Mouse (Mus musculus) hindbrain, embryonic 13.5 days (tissue): Measurements from ENCODE around the gene Cyb5d1. TPM values are rescaled to one million over a fixed set of nuclear protein-coding genes. Genes with fewer than 3 reads are reported as not detected.

Experiments used
- ATAC-seq: fragments of 200-750 bp; cut with Nextera tagmentation; 2 replicates; pipeline ENCODE4 v1.8.0; 2017; ENCODE audit warnings: moderate TSS enrichment; ENCODE audit not compliant: low FRiP score
- H3K27ac ChIP-seq: fragments of 300-500 bp; sonication (generic); 2 replicates; pipeline ENCODE4 v1.5.1; 2015; ENCODE audit warnings: inconsistent platforms, mild to moderate bottlenecking, moderate library complexity
- H3K27me3 ChIP-seq: fragments of 300-500 bp; sonication (generic); 2 replicates; pipeline ENCODE4 v1.6.1; 2015; ENCODE audit warnings: mild to moderate bottlenecking, inconsistent platforms
- H3K36me3 ChIP-seq: fragments of 300-500 bp; sonication (generic); 2 replicates; pipeline ENCODE4 v1.6.1; 2015; ENCODE audit warnings: mild to moderate bottlenecking, inconsistent platforms
- H3K4me1 ChIP-seq: fragments of 300-500 bp; sonication (generic); replicated peaks from 2 replicates; pipeline ENCODE4 v1.6.1; 2015; ENCODE audit warnings: inconsistent platforms
- H3K4me2 ChIP-seq: fragments of 300-500 bp; sonication (generic); 2 replicates; pipeline ENCODE4 v1.6.1; 2015; ENCODE audit warnings: inconsistent platforms, mild to moderate bottlenecking, moderate library complexity
- H3K4me3 ChIP-seq: fragments of 300-500 bp; sonication (generic); 2 replicates; pipeline ENCODE4 v1.5.1; 2015; ENCODE audit warnings: mild to moderate bottlenecking, inconsistent platforms
- H3K9ac ChIP-seq: fragments of 300-500 bp; sonication (generic); 2 replicates; pipeline ENCODE4 v1.6.1; 2015; ENCODE audit warnings: mild to moderate bottlenecking, inconsistent platforms
- H3K9me3 ChIP-seq: fragments of 300-500 bp; sonication (generic); 2 replicates; pipeline ENCODE4 v1.6.1; 2016; ENCODE audit warnings: inconsistent platforms
- WGBS: fragments of 180-500 bp; shearing (Covaris S2); methylation state at CpG from one replicate; pipeline ENCODE4 v1.1.7; 2015; 5-methylcytosine and 5-hydroxymethylcytosine counted together
- polyA plus RNA-seq: library from polyadenylated mRNA; unstranded; fragments of >200 nt; fragmentation: Nextera tagmentation; extraction: Ambion mirVana; gene quantifications from 2 replicates; pipeline ENCODE4 v1.2.1, GENCODE M21; 2015

The Cyb5d1 gene
- polyA plus RNA-seq, 1 experiment from 2014 or later: 35.5 TPM

DNA sequence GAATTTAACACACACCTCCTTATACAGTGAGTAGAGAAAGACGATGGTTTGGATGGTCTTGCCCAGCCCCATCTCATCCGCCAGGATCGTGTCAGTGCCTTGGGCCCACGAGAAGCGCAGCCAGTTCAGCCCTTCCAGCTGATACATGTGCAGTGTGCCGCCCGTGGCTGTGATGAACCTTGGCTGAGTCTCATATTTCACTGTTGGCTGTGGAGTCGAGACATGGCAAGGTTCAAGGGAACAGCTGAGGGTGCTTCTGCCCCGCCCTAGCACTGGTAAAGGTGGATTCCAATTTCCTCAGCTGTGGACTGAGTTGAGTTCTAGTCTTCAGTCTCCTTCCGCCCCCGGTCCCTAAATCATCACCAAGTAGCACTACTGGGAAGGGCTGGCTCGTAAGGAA lies 37.7 kb downstream of the Cyb5d1 start:
- WGBS: 93% methylated on average over 12 of the region's 12 CpGs
- H3K27ac ChIP-seq: no peak overlapping the region
- H3K27me3 ChIP-seq: no peaks in the 10 kb centered on the region
- peaks cover 99% of the 10 kb centered on the region for H3K36me3 ChIP-seq
- H3K4me2 ChIP-seq: no peak overlapping the region
- H3K4me3 ChIP-seq: no peak overlapping the region
- H3K9ac ChIP-seq: no peak overlapping the region
- no peak for ATAC-seq
- H3K4me1 ChIP-seq: peaks cover 12% of the 10 kb centered on the region; the same call in 1 of the 2 replicates
- H3K9me3 ChIP-seq: no peaks in the 10 kb centered on the region

DNA sequence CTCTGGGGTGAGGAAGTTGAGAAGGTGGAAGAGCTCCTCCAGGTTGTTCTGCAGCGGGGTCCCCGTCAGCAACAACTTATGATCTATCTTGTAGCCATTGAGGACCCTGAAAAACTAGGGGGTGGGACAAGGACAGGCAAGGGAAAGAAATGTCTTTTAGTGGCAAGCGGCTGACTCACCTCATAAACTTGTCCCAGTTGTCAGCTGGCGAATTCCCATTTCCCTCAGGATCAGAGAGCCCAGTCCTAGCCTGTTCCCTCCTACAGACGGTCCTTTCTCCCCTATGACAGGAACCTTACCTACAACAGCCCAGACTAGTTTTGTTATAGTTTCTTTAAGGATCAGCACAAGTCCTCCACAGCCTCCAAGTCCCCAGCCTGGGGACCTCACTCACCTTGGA lies 38.9 kb downstream of the Cyb5d1 start:
- no peak overlapping the region for H3K4me3 ChIP-seq
- no peak for ATAC-seq
- H3K27ac ChIP-seq: no peak overlapping the region
- H3K36me3 ChIP-seq: peaks cover 100% of the 10 kb centered on the region
- 95% methylated on average over 5 of the region's 5 CpGs for WGBS
- H3K27me3 ChIP-seq: no peaks in the 10 kb centered on the region
- no peak overlapping the region for H3K4me2 ChIP-seq
- H3K9me3 ChIP-seq: no peaks in the 10 kb centered on the region
- peaks cover 4% of the 10 kb centered on the region; the same call in 1 of the 2 replicates for H3K4me1 ChIP-seq
- no peak overlapping the region for H3K9ac ChIP-seq

DNA sequence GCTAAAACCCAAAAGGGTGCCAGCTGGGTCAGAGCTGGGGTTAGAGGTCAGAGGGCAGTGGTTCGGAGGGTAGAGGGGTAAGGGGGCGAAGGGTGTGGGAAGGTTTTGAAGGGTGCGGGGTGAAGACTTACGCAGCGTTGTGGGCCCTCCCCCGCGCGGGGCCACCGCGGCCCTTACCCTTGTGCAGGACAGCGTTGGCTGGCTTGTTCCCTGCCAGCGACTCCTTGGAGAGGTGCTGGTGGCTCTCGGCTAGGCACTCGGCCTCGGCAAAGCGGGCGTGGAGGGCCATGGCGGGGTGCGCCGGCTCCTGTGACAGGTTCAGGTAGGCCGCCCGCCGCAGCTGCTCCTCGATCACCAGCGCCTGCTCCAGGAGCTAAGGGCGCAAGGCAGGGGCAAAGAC lies 49.0 kb downstream of the Cyb5d1 start:
- peaks cover 87% of the 10 kb centered on the region for H3K36me3 ChIP-seq
- H3K9ac ChIP-seq: no peak overlapping the region
- no peak overlapping the region for H3K4me3 ChIP-seq
- no peak overlapping the region for H3K4me2 ChIP-seq
- peaks cover 9% of the 10 kb centered on the region for H3K4me1 ChIP-seq
- no peak overlapping the region for H3K27ac ChIP-seq
- H3K9me3 ChIP-seq: no peaks in the 10 kb centered on the region
- no peak for ATAC-seq
- WGBS: 89% methylated on average over 18 of the region's 26 CpGs
- H3K27me3 ChIP-seq: no peaks in the 10 kb centered on the region

Other genes starting within 250 kb of the Cyb5d1 start
- 0.29 and 0.31 TPM in 2 replicates for gene Alox12b, start 238.6 kb downstream of the Cyb5d1 start, polyA plus RNA-seq
- gene Alox8, start 197.8 kb downstream of the Cyb5d1 start, polyA plus RNA-seq: 0.12 and 0.16 TPM in 2 replicates
- gene Gucy2e, start 158.6 kb downstream of the Cyb5d1 start, polyA plus RNA-seq: 0.21 and 0.30 TPM in 2 replicates
- 22.6 and 24.4 TPM in 2 replicates for gene Cntrob, start 71.9 kb downstream of the Cyb5d1 start, polyA plus RNA-seq
- 204 and 210 TPM in 2 replicates for gene Trappc1, start 71.7 kb downstream of the Cyb5d1 start, polyA plus RNA-seq
- 4.2 and 5.1 TPM in 2 replicates for gene Kcnab3, start 69.4 kb downstream of the Cyb5d1 start, polyA plus RNA-seq
- gene Rnf227, start 55.2 kb downstream of the Cyb5d1 start, polyA plus RNA-seq: 163 and 166 TPM in 2 replicates
- gene Chd3, start 26.2 kb downstream of the Cyb5d1 start, polyA plus RNA-seq: 92.4 and 93.5 TPM in 2 replicates
- 103 and 105 TPM in 2 replicates for gene Naa38, start 144 bp downstream of the Cyb5d1 start, polyA plus RNA-seq
- gene Tmem88, start 2.6 kb upstream of the Cyb5d1 start, polyA plus RNA-seq: 7.1 and 8.7 TPM in 2 replicates
- 50.6 and 51.3 TPM in 2 replicates for gene Kdm6b, start 18.0 kb upstream of the Cyb5d1 start, polyA plus RNA-seq
- 2.1 and 2.7 TPM in 2 replicates for gene Dnah2, start 153.5 kb upstream of the Cyb5d1 start, polyA plus RNA-seq
- gene Efnb3, start 164.6 kb upstream of the Cyb5d1 start, polyA plus RNA-seq: 90.1 and 92.0 TPM in 2 replicates
- gene Wrap53, start 184.6 kb upstream of the Cyb5d1 start, polyA plus RNA-seq: 23.0 and 24.2 TPM in 2 replicates
- gene Trp53, start 184.7 kb upstream of the Cyb5d1 start, polyA plus RNA-seq: 76.3 and 78.1 TPM in 2 replicates
- gene Atp1b2, start 210.3 kb upstream of the Cyb5d1 start, polyA plus RNA-seq: 27.6 and 29.7 TPM in 2 replicates
- gene Shbg, start 222.3 kb upstream of the Cyb5d1 start, polyA plus RNA-seq: not detected in 2 replicates
- gene Sat2, start 226.4 kb upstream of the Cyb5d1 start, polyA plus RNA-seq: 28.0 and 28.1 TPM in 2 replicates
- 40.5 and 52.0 TPM in 2 replicates for gene Fxr2, start 237.4 kb upstream of the Cyb5d1 start, polyA plus RNA-seq